Mouse (Mus musculus) liver, embryonic 15.5 days (tissue): Measurements from ENCODE around the gene Ccl4. TPM values are rescaled to one million over a fixed set of nuclear protein-coding genes. Genes with fewer than 3 reads are reported as not detected.

ENCODE experiments used
- ATAC-seq: fragments of 200-750 bp; cut with Nextera tagmentation; 2 replicates; pipeline ENCODE4 v1.8.0; 2017; ENCODE audit warnings: moderate number of reproducible peaks, mild to moderate bottlenecking, moderate library complexity; ENCODE audit not compliant: insufficient read depth
- H3K27ac ChIP-seq: fragments of 300-500 bp; sonication (generic); replicated peaks from 2 replicates; pipeline ENCODE4 v1.5.1; 2015; ENCODE audit warnings: mild to moderate bottlenecking, inconsistent platforms
- H3K27me3 ChIP-seq: fragments of 300-500 bp; sonication (generic); 2 replicates; pipeline ENCODE4 v1.6.1; 2015; ENCODE audit warnings: mild to moderate bottlenecking, inconsistent platforms
- H3K36me3 ChIP-seq: fragments of 300-500 bp; sonication (generic); replicated peaks from 2 replicates; pipeline ENCODE4 v1.6.1; 2015; ENCODE audit warnings: moderate library complexity, mild to moderate bottlenecking, inconsistent platforms
- H3K4me1 ChIP-seq: fragments of 300-500 bp; sonication (generic); replicated peaks from 2 replicates; pipeline ENCODE4 v1.6.1; 2015; ENCODE audit warnings: inconsistent platforms
- H3K4me2 ChIP-seq: fragments of 300-500 bp; sonication (generic); 2 replicates; pipeline ENCODE4 v1.6.1; 2015; ENCODE audit warnings: moderate library complexity, mild to moderate bottlenecking, inconsistent platforms
- H3K4me3 ChIP-seq: fragments of 300-500 bp; sonication (generic); replicated peaks from 2 replicates; pipeline ENCODE4 v1.5.1; 2015; ENCODE audit warnings: mild to moderate bottlenecking, inconsistent platforms
- H3K9ac ChIP-seq: fragments of 300-500 bp; sonication (generic); 2 replicates; pipeline ENCODE4 v1.6.1; 2015; ENCODE audit warnings: moderate library complexity, mild to moderate bottlenecking, inconsistent platforms
- H3K9me3 ChIP-seq: fragments of 300-500 bp; sonication (generic); replicated peaks from 2 replicates; pipeline ENCODE4 v1.6.1; 2016; ENCODE audit warnings: inconsistent platforms
- WGBS: fragments of 180-500 bp; shearing (Covaris S2); methylation state at CpG from one replicate; pipeline ENCODE4 v1.1.7; 2015; ENCODE audit warnings: mixed read lengths; ENCODE audit not compliant: insufficient replicate concordance; 5-methylcytosine and 5-hydroxymethylcytosine counted together
- polyA plus RNA-seq: library from polyadenylated mRNA; unstranded; fragments of >200 nt; fragmentation: Nextera tagmentation; extraction: Ambion mirVana; gene quantifications from 2 replicates; pipeline ENCODE4 v1.2.1, GENCODE M21; 2015

Gene Ccl4
- polyA plus RNA-seq, 1 experiment from 2014 or later, result 0.32 TPM

GRCm38 (mm10) chr11:83671743-83672142 lies 9.4 kb downstream of the Ccl4 start:
- no peak overlapping the region for H3K27ac ChIP-seq
- H3K9me3 ChIP-seq, result no peaks in the 10 kb centered on the region
- ATAC-seq, result no peak
- no peak overlapping the region for H3K9ac ChIP-seq
- no peak overlapping the region for H3K4me3 ChIP-seq
- H3K36me3 ChIP-seq, result no peaks in the 10 kb centered on the region
- H3K4me1 ChIP-seq, result no peaks in the 10 kb centered on the region
- no peak overlapping the region for H3K4me2 ChIP-seq
- no peaks in the 10 kb centered on the region; the same call in 1 of the 2 replicates for H3K27me3 ChIP-seq

GRCm38 (mm10) chr11:83675665-83676064 lies 13.3 kb downstream of the Ccl4 start:
- Histone ChIP-seq H3K27ac (no peak overlapping the region), H3K27me3 (no peaks in the 10 kb centered on the region), H3K9ac (no peak overlapping the region), H3K9me3 (no peaks in the 10 kb centered on the region), H3K4me3 (no peak overlapping the region), H3K4me1 (no peaks in the 10 kb centered on the region), H3K36me3 (no peaks in the 10 kb centered on the region), H3K4me2 (no peak overlapping the region)
- 61% methylated on average over 1 of the region's 1 CpGs for WGBS
- no peak for ATAC-seq

- Histone ChIP-seq H3K27ac (no peak overlapping the region), H3K9me3 (no peaks in the 10 kb centered on the region), H3K36me3 (no peaks in the 10 kb centered on the region), H3K27me3 (no peaks in the 10 kb centered on the region), H3K4me3 (no peak overlapping the region), H3K4me1 (no peaks in the 10 kb centered on the region), H3K4me2 (no peak overlapping the region), H3K9ac (no peak overlapping the region)
- no peak for ATAC-seq
- WGBS, result 37% methylated on average over 1 of the region's 1 CpGs
Measured at GRCm38 (mm10) chr11:83689918-83690317, 27.5 kb downstream of the Ccl4 start.

- H3K36me3 ChIP-seq, result no peaks in the 10 kb centered on the region
- no peaks in the 10 kb centered on the region for H3K27me3 ChIP-seq
- no peak for ATAC-seq
- 36% methylated on average over 1 of the region's 1 CpGs for WGBS
- H3K9ac ChIP-seq, result no peak overlapping the region
- no peak overlapping the region for H3K4me2 ChIP-seq
- no peak overlapping the region for H3K27ac ChIP-seq
- no peaks in the 10 kb centered on the region for H3K4me1 ChIP-seq
- H3K9me3 ChIP-seq, result no peaks in the 10 kb centered on the region
- no peak overlapping the region for H3K4me3 ChIP-seq
Measured at GRCm38 (mm10) chr11:83692008-83692407, 29.6 kb downstream of the Ccl4 start.

GRCm38 (mm10) chr11:83703705-83704104 lies 41.3 kb downstream of the Ccl4 start, which contains the start of gene Wfdc17:
Gene Wfdc17 (plus strand): TSS chr11:83703991.
- Histone ChIP-seq H3K36me3 (no peaks in the 10 kb centered on the region), H3K27me3 (no peaks in the 10 kb centered on the region), H3K4me3 (no peak within 1 kb of the TSS), H3K9ac (no peak within 1 kb of the TSS), H3K4me1 (no peaks in the 10 kb centered on the region), H3K4me2 (no peak within 1 kb of the TSS), H3K9me3 (no peaks in the 10 kb centered on the region), H3K27ac (no peak within 1 kb of the TSS)
- 7% methylated on average over 1 of the region's 1 CpGs for WGBS
- ATAC-seq, result no peak

- no peaks in the 10 kb centered on the region for H3K9me3 ChIP-seq
- 50% methylated on average over 4 of the region's 4 CpGs for WGBS
Measured at GRCm38 (mm10) chr11:83708715-83709114, 46.3 kb downstream of the Ccl4 start, which contains the start of gene Wfdc18. Gene Wfdc18 (plus strand): TSS chr11:83709015.

GRCm38 (mm10) chr11:83709683-83710082 lies 47.3 kb downstream of the Ccl4 start:
- no peak overlapping the region for H3K4me2 ChIP-seq
- no peak overlapping the region for H3K9ac ChIP-seq
- H3K9me3 ChIP-seq, result no peaks in the 10 kb centered on the region
- no peak overlapping the region for H3K27ac ChIP-seq
- no peak for ATAC-seq
- H3K4me1 ChIP-seq, result no peaks in the 10 kb centered on the region
- no peaks in the 10 kb centered on the region for H3K27me3 ChIP-seq
- WGBS, result 70% methylated on average over 5 of the region's 5 CpGs
- H3K36me3 ChIP-seq, result no peaks in the 10 kb centered on the region
- H3K4me3 ChIP-seq, result no peak overlapping the region

More at GRCm38 (mm10) chr11:83708715-83709114, 46.3 kb downstream of the Ccl4 start, which contains the start of gene Wfdc18:
- no peaks in the 10 kb centered on the region for H3K36me3 ChIP-seq
- ATAC-seq, result no peak
- no peak within 1 kb of the TSS for H3K27ac ChIP-seq
- no peaks in the 10 kb centered on the region for H3K4me1 ChIP-seq
- H3K9ac ChIP-seq, result no peak within 1 kb of the TSS
- H3K4me3 ChIP-seq, result no peak within 1 kb of the TSS
- no peaks in the 10 kb centered on the region for H3K27me3 ChIP-seq
- H3K4me2 ChIP-seq, result no peak within 1 kb of the TSS

- Histone ChIP-seq H3K27me3 (no peaks in the 10 kb centered on the region), H3K27ac (no peak overlapping the region), H3K4me1 (no peaks in the 10 kb centered on the region), H3K9ac (no peak overlapping the region), H3K4me3 (no peak overlapping the region), H3K36me3 (no peaks in the 10 kb centered on the region), H3K9me3 (no peaks in the 10 kb centered on the region), H3K4me2 (no peak overlapping the region)
- 46% methylated on average over 1 of the region's 1 CpGs for WGBS
- no peak for ATAC-seq
Measured at GRCm38 (mm10) chr11:83712671-83713070, 50.3 kb downstream of the Ccl4 start.

GRCm38 (mm10) chr11:83713925-83714324 lies 51.5 kb downstream of the Ccl4 start:
- 16% methylated on average over 2 of the region's 2 CpGs for WGBS
- H3K4me2 ChIP-seq, result no peak overlapping the region
- H3K27ac ChIP-seq, result no peak overlapping the region
- H3K27me3 ChIP-seq, result no peaks in the 10 kb centered on the region
- H3K36me3 ChIP-seq, result no peaks in the 10 kb centered on the region
- no peak overlapping the region for H3K9ac ChIP-seq
- no peak overlapping the region for H3K4me3 ChIP-seq
- no peaks in the 10 kb centered on the region for H3K9me3 ChIP-seq
- H3K4me1 ChIP-seq, result no peaks in the 10 kb centered on the region
- ATAC-seq, result no peak

Other genes with a start within 250 kb of the Ccl4 start
- not detected in 2 replicates for gene Gas2l2, start 233.1 kb upstream of the Ccl4 start, polyA plus RNA-seq
- gene 1700020L24Rik, start 224.9 kb upstream of the Ccl4 start, polyA plus RNA-seq, result 2.3 and 2.7 TPM in 2 replicates
- gene Mmp28, start 199.5 kb upstream of the Ccl4 start, polyA plus RNA-seq, result 0.39 and 0.41 TPM in 2 replicates
- 3.7 and 3.9 TPM in 2 replicates for gene Taf15, start 189.5 kb upstream of the Ccl4 start, polyA plus RNA-seq
- gene Heatr9, start 140.4 kb upstream of the Ccl4 start, polyA plus RNA-seq, result not detected in 2 replicates
- gene Ccl5, start 132.1 kb upstream of the Ccl4 start, polyA plus RNA-seq, result 0.53 and 0.93 TPM in 2 replicates
- 54.3 and 58.4 TPM in 2 replicates for gene Ccl9, start 83.9 kb upstream of the Ccl4 start, polyA plus RNA-seq
- 15.6 and 16.8 TPM in 2 replicates for gene Ccl6, start 69.5 kb upstream of the Ccl4 start, polyA plus RNA-seq
- not detected in 2 replicates for gene Rpl9-ps1, start 17.0 kb upstream of the Ccl4 start, polyA plus RNA-seq
- gene Ccl3, start 13.2 kb upstream of the Ccl4 start, polyA plus RNA-seq, result 0.83 and 1.2 TPM in 2 replicates
- gene Wfdc17, start 41.4 kb downstream of the Ccl4 start, polyA plus RNA-seq, result 16.4 and 18.6 TPM in 2 replicates
- not detected in 2 replicates for gene Wfdc18, start 46.4 kb downstream of the Ccl4 start, polyA plus RNA-seq
- 45.7 and 46.2 TPM in 2 replicates for gene Wfdc21, start 84.4 kb downstream of the Ccl4 start, polyA plus RNA-seq
- 6.2 and 6.7 TPM in 2 replicates for gene Heatr6, start 91.1 kb downstream of the Ccl4 start, polyA plus RNA-seq
- 3.1 and 4.8 TPM in 2 replicates for gene Hnf1b, start 187.5 kb downstream of the Ccl4 start, polyA plus RNA-seq